Mouse (Mus musculus) kidney, postnatal 0 days (tissue): ENCODE measurements around the gene Krtap19-4. TPM values are rescaled to one million over a fixed set of nuclear protein-coding genes. Genes with fewer than 3 reads are reported as not detected.

Source experiments
- ATAC-seq: fragments of 200-750 bp; cut with Nextera tagmentation; replicated peaks from 2 replicates; pipeline ENCODE4 v1.8.0; 2017; ENCODE audit warnings: low read depth, moderate number of reproducible peaks, moderate TSS enrichment, moderate library complexity; ENCODE audit not compliant: low FRiP score
- DNase-seq: peaks from one replicate; pipeline ENCODE4 v3.0.0-alpha.2; 2016; ENCODE audit warnings: low spot score
- H3K27ac ChIP-seq: fragments of 300-500 bp; sonication (generic); 2 replicates; pipeline ENCODE4 v1.5.1; 2014; ENCODE audit warnings: mild to moderate bottlenecking
- H3K27me3 ChIP-seq: fragments of 300-500 bp; sonication (generic); 2 replicates; pipeline ENCODE4 v1.6.1; 2014; ENCODE audit warnings: low read length, mixed read lengths; ENCODE audit not compliant: insufficient read depth
- H3K36me3 ChIP-seq: fragments of 300-500 bp; sonication (generic); 2 replicates; pipeline ENCODE4 v1.6.1; 2014; ENCODE audit warnings: low read length, mixed read lengths; ENCODE audit not compliant: insufficient read depth
- H3K4me1 ChIP-seq: fragments of 300-500 bp; sonication (generic); replicated peaks from 2 replicates; pipeline ENCODE4 v1.6.1; 2014; ENCODE audit warnings: antibody characterized with exemption, low read length, mixed read lengths; ENCODE audit not compliant: insufficient read depth
- H3K4me2 ChIP-seq: fragments of 300-500 bp; sonication (generic); 2 replicates; pipeline ENCODE4 v1.6.1; 2014; ENCODE audit warnings: mild to moderate bottlenecking, low read length, moderate library complexity, mixed read lengths
- H3K4me3 ChIP-seq: fragments of 300-500 bp; sonication (generic); replicated peaks from 2 replicates; pipeline ENCODE4 v1.5.1; 2014; ENCODE audit warnings: low read depth, low read length
- H3K9ac ChIP-seq: fragments of 300-500 bp; sonication (generic); 2 replicates; pipeline ENCODE4 v1.6.1; 2014; ENCODE audit warnings: low read depth, low read length
- H3K9me3 ChIP-seq: fragments of 300-500 bp; sonication (generic); replicated peaks from 2 replicates; pipeline ENCODE4 v1.6.1; 2016; ENCODE audit warnings: low read length, inconsistent platforms, mixed read lengths
- CTCF ChIP-seq: IDR thresholded peaks from 2 replicates; pipeline ENCODE4 v1.5.1; 2016; ENCODE audit warnings: antibody characterized with exemption, low read depth, mild to moderate bottlenecking, moderate library complexity
- WGBS: fragments of 180-500 bp; shearing (Covaris S2); extraction: QIAGEN DNeasy Blood & Tissue Kit; methylation state at CpG from one replicate; pipeline ENCODE4 v1.1.7; 2014; 5-methylcytosine and 5-hydroxymethylcytosine counted together
- polyA plus RNA-seq: library from polyadenylated mRNA; unstranded; fragments of >200 nt; fragmentation: Nextera tagmentation; extraction: Ambion mirVana; gene quantifications from 2 replicates; pipeline ENCODE4 v1.2.1, GENCODE M21; 2015

The Krtap19-4 gene
- not detected in 2 replicates for polyA plus RNA-seq

GRCm38 (mm10) chr16:88884989-88885388 is at the start of gene Krtap19-4:
Gene Krtap19-4 (minus strand): TSS chr16:88885089.
- DNase-seq = no peak
- no peak for TF ChIP-seq CTCF
- Histone ChIP-seq H3K4me1 (no peaks in the 10 kb centered on the region), H3K27ac (no peak within 1 kb of the TSS), H3K27me3 (no peaks in the 10 kb centered on the region), H3K9me3 (no peaks in the 10 kb centered on the region), H3K9ac (no peak within 1 kb of the TSS), H3K4me2 (no peak within 1 kb of the TSS), H3K36me3 (no peaks in the 10 kb centered on the region), H3K4me3 (no peak within 1 kb of the TSS)
- ATAC-seq = no peak
- 90% methylated on average over 5 of the region's 5 CpGs for WGBS

GRCm38 (mm10) chr16:88932165-88932564 is 47.3 kb upstream of the Krtap19-4 start, which contains the start of gene Krtap19-9b:
Gene Krtap19-9b (minus strand): TSS chr16:88932265.
- no peak for DNase-seq
- no peak for TF ChIP-seq CTCF
- Histone ChIP-seq H3K9me3 (no peaks in the 10 kb centered on the region), H3K9ac (no peak within 1 kb of the TSS), H3K4me3 (no peak within 1 kb of the TSS), H3K4me2 (no peak within 1 kb of the TSS), H3K36me3 (no peaks in the 10 kb centered on the region), H3K4me1 (no peaks in the 10 kb centered on the region), H3K27me3 (no peaks in the 10 kb centered on the region), H3K27ac (no peak within 1 kb of the TSS)
- ATAC-seq = no peak
- WGBS = 79% methylated on average over 3 of the region's 3 CpGs

GRCm38 (mm10) chr16:88896357-88896756 is 11.5 kb upstream of the Krtap19-4 start, which contains the start of gene Krtap19-5:
Gene Krtap19-5 (minus strand): TSS chr16:88896457.
- Histone ChIP-seq H3K4me2 (no peak within 1 kb of the TSS), H3K4me3 (no peak within 1 kb of the TSS), H3K36me3 (no peaks in the 10 kb centered on the region), H3K27ac (no peak within 1 kb of the TSS), H3K9ac (no peak within 1 kb of the TSS), H3K4me1 (no peaks in the 10 kb centered on the region), H3K27me3 (no peaks in the 10 kb centered on the region), H3K9me3 (no peaks in the 10 kb centered on the region)
- DNase-seq (no peak), ATAC-seq (no peak)
- TF ChIP-seq CTCF = no peak
- 93% methylated on average over 6 of the region's 6 CpGs for WGBS

- no peak overlapping the region for H3K27ac ChIP-seq
- no peaks in the 10 kb centered on the region for H3K36me3 ChIP-seq
- H3K4me1 ChIP-seq = no peaks in the 10 kb centered on the region
- no peak overlapping the region for H3K9ac ChIP-seq
- no peak overlapping the region for H3K4me3 ChIP-seq
- ATAC-seq (no peak), DNase-seq (no peak)
- WGBS = 84% methylated on average over 6 of the region's 6 CpGs
- TF ChIP-seq CTCF = no peak
- no peak overlapping the region for H3K4me2 ChIP-seq
- no peaks in the 10 kb centered on the region for H3K27me3 ChIP-seq
- no peaks in the 10 kb centered on the region for H3K9me3 ChIP-seq
These were observed 2.0 kb upstream of the Krtap19-4 start for GRCm38 (mm10) chr16:88886870-88887269.

GRCm38 (mm10) chr16:88877938-88878337 is 7.0 kb downstream of the Krtap19-4 start, which contains the start of gene Krtap19-3:
Gene Krtap19-3 (minus strand): TSS chr16:88878038.
- no peaks in the 10 kb centered on the region for H3K4me1 ChIP-seq
- no peaks in the 10 kb centered on the region for H3K36me3 ChIP-seq
- WGBS = 74% methylated on average over 2 of the region's 2 CpGs
- no peak for TF ChIP-seq CTCF
- H3K4me3 ChIP-seq = no peak within 1 kb of the TSS
- no peaks in the 10 kb centered on the region for H3K27me3 ChIP-seq
- no peak within 1 kb of the TSS for H3K9ac ChIP-seq
- no peak within 1 kb of the TSS for H3K27ac ChIP-seq
- no peaks in the 10 kb centered on the region for H3K9me3 ChIP-seq
- no peak for ATAC-seq
- no peak within 1 kb of the TSS for H3K4me2 ChIP-seq
- DNase-seq = no peak

- Histone ChIP-seq H3K27ac (no peak within 1 kb of the TSS), H3K27me3 (no peaks in the 10 kb centered on the region), H3K36me3 (no peaks in the 10 kb centered on the region), H3K4me1 (no peaks in the 10 kb centered on the region), H3K9me3 (no peaks in the 10 kb centered on the region), H3K9ac (no peak within 1 kb of the TSS), H3K4me2 (no peak within 1 kb of the TSS), H3K4me3 (no peak within 1 kb of the TSS)
- ATAC-seq (no peak), DNase-seq (no peak)
- WGBS = 96% methylated on average over 3 of the region's 3 CpGs
- no peak for TF ChIP-seq CTCF
These were observed 10.7 kb downstream of the Krtap19-4 start, which contains the start of gene Krtap19-2 for GRCm38 (mm10) chr16:88874169-88874568. Gene Krtap19-2 (minus strand): TSS chr16:88874269.

- no peak for ATAC-seq
- H3K4me1 ChIP-seq = no peaks in the 10 kb centered on the region
These were observed 15.6 kb downstream of the Krtap19-4 start, which contains the start of gene Krtap19-1 for GRCm38 (mm10) chr16:88869311-88869710. Gene Krtap19-1 (minus strand): TSS chr16:88869411.

More at GRCm38 (mm10) chr16:88869311-88869710, 15.6 kb downstream of the Krtap19-4 start, which contains the start of gene Krtap19-1:
- TF ChIP-seq CTCF = no peak
- WGBS = 90% methylated on average over 6 of the region's 6 CpGs
- Histone ChIP-seq H3K4me2 (no peak within 1 kb of the TSS), H3K27me3 (no peaks in the 10 kb centered on the region), H3K9me3 (no peaks in the 10 kb centered on the region), H3K9ac (no peak within 1 kb of the TSS), H3K27ac (no peak within 1 kb of the TSS), H3K4me3 (no peak within 1 kb of the TSS), H3K36me3 (no peaks in the 10 kb centered on the region)
- no peak for DNase-seq
